Mouse (Mus musculus) midbrain, embryonic 11.5 days (tissue): ENCODE results near the gene Gng12. TPM values are rescaled to one million over a fixed set of nuclear protein-coding genes. Genes with fewer than 3 reads are reported as not detected.
"Not testable (repeated sequence)": the region's sequence is repeated elsewhere in the genome, so short reads cannot be mapped to it uniquely, and the experiment has no call there.

ENCODE experiments used
- ATAC-seq: fragments of 200-750 bp; cut with Nextera tagmentation; 2 replicates; pipeline ENCODE4 v1.8.0; 2017; ENCODE audit warnings: moderate TSS enrichment, moderate library complexity; ENCODE audit not compliant: low FRiP score
- DNase-seq: peaks from one replicate; pipeline ENCODE4 v3.0.0; 2015; ENCODE audit warnings: low spot score; ENCODE audit errors: missing footprints
- H3K27ac ChIP-seq: fragments of 300-500 bp; sonication (generic); 2 replicates; pipeline ENCODE4 v1.5.1; 2014; ENCODE audit warnings: low read depth, low read length
- H3K27me3 ChIP-seq: fragments of 300-500 bp; sonication (generic); 2 replicates; pipeline ENCODE4 v1.6.1; 2014; ENCODE audit warnings: mild to moderate bottlenecking, low read length, moderate library complexity, mixed read lengths; ENCODE audit not compliant: control insufficient read depth, insufficient read depth
- H3K36me3 ChIP-seq: fragments of 300-500 bp; sonication (generic); 2 replicates; pipeline ENCODE4 v1.6.1; 2014; ENCODE audit warnings: mild to moderate bottlenecking, low read length, moderate library complexity, mixed read lengths; ENCODE audit not compliant: control insufficient read depth, insufficient read depth
- H3K4me1 ChIP-seq: fragments of 300-500 bp; sonication (generic); 2 replicates; pipeline ENCODE4 v1.6.1; 2014; ENCODE audit warnings: low read length; ENCODE audit not compliant: control insufficient read depth, insufficient read depth
- H3K4me2 ChIP-seq: fragments of 300-500 bp; sonication (generic); 2 replicates; pipeline ENCODE4 v1.6.1; 2014; ENCODE audit warnings: mild to moderate bottlenecking, moderate library complexity
- H3K4me3 ChIP-seq: fragments of 300-500 bp; sonication (generic); 2 replicates; pipeline ENCODE4 v1.5.1; 2014; ENCODE audit warnings: low read depth, low read length
- H3K9ac ChIP-seq: fragments of 300-500 bp; sonication (generic); 2 replicates; pipeline ENCODE4 v1.6.1; 2014; ENCODE audit warnings: low read length
- H3K9me3 ChIP-seq: fragments of 300-500 bp; sonication (generic); 2 replicates; pipeline ENCODE4 v1.6.1; 2016; ENCODE audit warnings: low read length; ENCODE audit not compliant: control insufficient read depth
- WGBS: fragments of 180-500 bp; shearing (Covaris S2); extraction: QIAGEN DNeasy Blood & Tissue Kit; methylation state at CpG from one replicate; pipeline ENCODE4 v1.1.7; 2014; 5-methylcytosine and 5-hydroxymethylcytosine counted together
- polyA plus RNA-seq: library from polyadenylated mRNA; unstranded; fragments of >200 nt; fragmentation: Nextera tagmentation; extraction: Ambion mirVana; gene quantifications from 2 replicates; pipeline ENCODE4 v1.2.1, GENCODE M21; 2014

Gng12 gene
- polyA plus RNA-seq, 1 experiment from 2014 or later, result 40.8 TPM

DNA sequence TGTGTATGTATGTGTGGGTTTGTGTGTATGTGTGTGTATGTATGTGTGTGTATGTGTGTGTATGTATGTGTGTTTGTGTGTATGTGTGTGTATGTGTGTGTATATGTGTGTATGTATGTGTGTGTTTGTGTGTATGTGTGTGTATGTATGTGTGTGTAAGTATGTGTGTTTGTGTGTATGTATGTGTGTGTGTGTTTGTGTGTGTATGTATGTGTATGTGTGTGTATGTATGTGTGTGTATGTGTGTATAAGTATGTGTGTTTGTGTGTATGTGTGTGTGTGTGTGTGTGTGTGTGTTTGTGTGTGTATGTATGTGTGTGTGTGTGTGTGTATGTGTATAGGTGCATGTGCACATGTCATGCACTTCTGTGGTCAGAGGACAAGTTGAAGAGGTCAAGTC, 136.4 kb downstream of the Gng12 start:
- H3K4me1 ChIP-seq, result peaks cover 14% of the 10 kb centered on the region

GRCm38 (mm10) chr6:67032972-67033371, 136.8 kb downstream of the Gng12 start:
- H3K9ac ChIP-seq, H3K4me3 ChIP-seq, H3K4me2 ChIP-seq, H3K36me3 ChIP-seq, H3K27me3 ChIP-seq, ATAC-seq, H3K27ac ChIP-seq, H3K9me3 ChIP-seq: not testable (repeated sequence)
- DNase-seq, result peak; percentile 23
- 86% methylated on average over 3 of the region's 4 CpGs for WGBS
- peaks cover 14% of the 10 kb centered on the region for H3K4me1 ChIP-seq

More for the DNA sequence above, 136.4 kb downstream of the Gng12 start:
- H3K9ac ChIP-seq, H3K4me3 ChIP-seq, H3K27ac ChIP-seq, H3K4me2 ChIP-seq, H3K36me3 ChIP-seq, DNase-seq, H3K9me3 ChIP-seq, ATAC-seq, H3K27me3 ChIP-seq: not testable (repeated sequence)

- WGBS, result 73% methylated on average over 4 of the region's 4 CpGs
- Histone ChIP-seq H3K4me2 (no peak overlapping the region), H3K4me1 (peaks cover 14% of the 10 kb centered on the region), H3K36me3 (no peaks in the 10 kb centered on the region), H3K4me3 (no peak overlapping the region), H3K27ac (no peak overlapping the region), H3K9ac (no peak overlapping the region), H3K27me3 (peaks cover 2% of the 10 kb centered on the region; the same call in 1 of the 2 replicates), H3K9me3 (no peaks in the 10 kb centered on the region)
- DNase-seq, result peak; percentile 68
- ATAC-seq, result no peak
These were observed 137.4 kb downstream of the Gng12 start for GRCm38 (mm10) chr6:67033604-67034003.

DNA sequence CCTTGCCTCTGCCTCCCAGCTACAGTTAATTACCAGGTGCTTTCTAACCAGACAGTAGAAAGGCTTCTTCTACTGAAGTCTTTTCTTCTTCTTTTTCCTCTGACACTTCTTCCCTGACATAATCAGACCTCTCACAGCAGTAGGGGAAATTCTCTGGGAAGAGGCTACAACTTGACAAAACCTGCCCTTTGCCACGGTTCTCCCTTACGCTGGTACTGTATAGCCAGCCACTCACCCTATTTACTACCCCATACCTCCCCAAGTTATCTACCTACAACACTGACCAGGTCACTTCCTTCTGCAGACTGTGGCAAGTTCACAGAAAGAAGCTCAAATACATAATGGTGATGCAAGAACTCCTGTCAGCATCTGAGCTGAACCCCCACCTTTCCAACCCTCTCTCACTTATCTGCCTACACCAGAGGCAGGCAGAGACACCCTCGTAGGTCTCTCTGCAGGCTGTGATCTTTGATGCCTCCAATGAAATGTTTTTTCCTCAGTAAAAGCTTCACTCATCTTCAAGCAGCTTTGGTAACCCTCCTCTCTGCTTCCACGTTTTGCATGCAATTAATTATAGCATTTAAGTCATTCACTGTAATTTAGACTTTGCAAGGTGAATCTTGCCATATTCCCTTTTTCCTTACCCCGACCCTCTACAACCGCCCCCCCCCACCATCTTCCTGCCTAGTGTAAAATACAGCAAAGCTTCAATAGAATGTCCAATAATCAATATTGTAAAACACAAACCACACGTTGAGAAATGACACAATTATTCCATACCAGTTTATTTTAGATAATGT, 138.3 kb downstream of the Gng12 start:
- 53% methylated on average over 7 of the region's 7 CpGs for WGBS
- Histone ChIP-seq H3K9me3 (no peaks in the 10 kb centered on the region), H3K27me3 (peaks cover 2% of the 10 kb centered on the region; the same call in 1 of the 2 replicates), H3K27ac (no peak overlapping the region), H3K4me1 (peaks cover 14% of the 10 kb centered on the region), H3K4me2 (no peak overlapping the region), H3K4me3 (no peak overlapping the region), H3K36me3 (no peaks in the 10 kb centered on the region), H3K9ac (no peak overlapping the region; the same call in 1 of the 2 replicates)
- DNase-seq (peak; percentile 49), ATAC-seq (no peak)

DNA sequence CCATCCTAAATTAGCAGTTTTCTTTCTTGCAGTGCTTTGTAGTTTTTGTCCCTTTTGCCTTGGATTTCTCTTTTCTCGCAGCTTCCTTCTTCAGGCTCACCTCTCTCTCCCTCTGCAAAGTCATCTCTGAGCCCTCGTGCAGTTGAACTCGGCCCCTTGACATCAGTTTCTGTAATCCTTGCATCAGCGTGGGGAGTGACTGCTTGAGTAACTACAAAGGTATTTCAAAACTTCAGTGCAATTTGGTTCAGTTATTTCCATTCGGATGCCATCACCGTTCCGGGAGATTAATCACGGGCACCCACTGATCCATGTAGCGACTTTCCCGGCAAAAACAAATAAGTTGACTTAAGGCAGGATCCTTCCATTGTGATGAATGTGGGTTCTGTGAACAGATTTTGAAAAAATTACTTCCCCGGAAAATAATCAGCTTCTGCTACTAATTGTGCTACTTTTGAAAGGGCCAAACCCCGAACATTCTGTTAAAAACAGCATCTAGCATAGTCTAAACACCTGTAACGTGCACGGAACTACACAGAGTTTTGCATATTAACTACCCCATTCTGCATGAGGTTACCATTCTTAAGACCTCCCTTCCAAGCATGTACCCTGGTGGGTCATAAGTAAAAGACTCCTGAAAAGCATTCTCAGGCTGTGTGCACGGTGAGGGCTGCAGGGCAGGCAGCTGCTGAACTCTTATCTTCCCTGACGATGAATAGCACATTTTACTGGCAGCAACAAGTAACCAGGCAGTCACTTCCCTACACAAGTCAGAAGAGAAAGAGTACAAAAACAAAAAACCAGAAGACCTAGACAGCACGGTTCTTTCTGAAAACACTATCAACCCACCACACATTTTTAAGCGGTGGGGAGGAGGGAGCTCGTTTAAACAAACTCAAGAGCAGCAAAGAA, 139.4 kb downstream of the Gng12 start:
- Histone ChIP-seq H3K27ac (peak overlapping the region; percentile 87; the same call in 1 of the 2 replicates), H3K27me3 (peaks cover 2% of the 10 kb centered on the region; the same call in 1 of the 2 replicates), H3K4me2 (peak overlapping the region; percentile 80), H3K9ac (peak overlapping the region; percentile 88), H3K4me1 (peaks cover 11% of the 10 kb centered on the region), H3K4me3 (peak overlapping the region; percentile 76), H3K36me3 (no peaks in the 10 kb centered on the region), H3K9me3 (no peaks in the 10 kb centered on the region)
- WGBS, result 7% methylated on average over 19 of the region's 19 CpGs
- ATAC-seq, result no peak
- DNase-seq, result peak; percentile 90

GRCm38 (mm10) chr6:67036356-67036811, 140.2 kb downstream of the Gng12 start:
- DNase-seq, result peak; percentile 96
- Histone ChIP-seq H3K4me1 (peaks cover 9% of the 10 kb centered on the region), H3K9me3 (no peaks in the 10 kb centered on the region), H3K4me3 (peak overlapping the region; percentile 76), H3K27ac (peak overlapping the region; percentile 87), H3K27me3 (peaks cover 2% of the 10 kb centered on the region; the same call in 1 of the 2 replicates), H3K4me2 (peak overlapping the region; percentile 80), H3K36me3 (no peaks in the 10 kb centered on the region), H3K9ac (peak overlapping the region; percentile 88)
- under 1% methylated on average over 29 of the region's 29 CpGs for WGBS
- peak; percentile 75 for ATAC-seq

DNA sequence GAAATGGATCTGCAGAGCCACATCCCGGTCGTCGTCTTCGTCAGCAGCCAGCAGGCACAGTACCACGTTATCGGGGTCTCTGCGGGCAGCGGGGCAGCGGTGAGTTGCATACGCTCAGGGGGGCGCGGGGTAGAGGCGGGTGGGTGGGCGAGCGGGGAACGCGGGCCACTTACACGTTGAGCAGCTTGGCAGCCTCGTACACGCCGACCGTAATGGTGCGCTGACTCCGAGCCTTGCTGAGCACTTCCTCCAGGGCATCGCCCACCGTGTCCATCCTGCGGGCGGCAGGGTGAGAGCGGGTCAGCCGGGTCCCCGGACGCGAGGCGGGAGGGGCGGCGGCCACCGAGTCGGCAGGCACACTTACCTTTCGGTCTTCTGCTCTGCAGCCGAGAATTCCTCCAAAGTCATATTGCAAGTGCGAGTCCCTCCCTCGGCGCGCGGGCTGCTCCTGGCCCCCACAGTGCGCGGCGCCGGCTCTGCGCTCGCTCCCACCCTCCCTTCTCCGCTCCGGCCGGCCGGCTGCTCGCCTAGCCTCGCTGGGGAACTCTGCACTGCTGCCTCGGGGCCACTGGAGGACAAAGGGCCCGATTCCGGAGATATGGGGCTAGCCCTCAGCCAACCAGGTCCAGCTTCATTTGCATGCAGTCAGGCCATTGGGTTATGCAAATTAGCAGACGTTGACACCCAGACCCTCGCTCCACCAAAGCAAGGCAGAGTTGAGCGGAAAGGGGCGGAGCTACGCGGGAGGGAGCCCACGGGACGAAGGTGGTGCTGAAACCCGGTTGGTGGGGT, 140.8 kb downstream of the Gng12 start, which contains the start of gene Gadd45a:
Gene Gadd45a, minus strand, starts transcription at position 621 of the 792 bp plus-strand sequence.
- Histone ChIP-seq H3K4me2 (peak within 1 kb of the TSS; percentile 80), H3K4me3 (peak within 1 kb of the TSS; percentile 76), H3K4me1 (peaks cover 9% of the 10 kb centered on the region), H3K9ac (peak within 1 kb of the TSS; percentile 88), H3K36me3 (no peaks in the 10 kb centered on the region), H3K9me3 (no peaks in the 10 kb centered on the region), H3K27me3 (peaks cover 2% of the 10 kb centered on the region; the same call in 1 of the 2 replicates), H3K27ac (peak within 1 kb of the TSS; percentile 87)
- DNase-seq (peak; percentile 98), ATAC-seq (peak; percentile 97)
- under 1% methylated on average over 68 of the region's 69 CpGs for WGBS

GRCm38 (mm10) chr6:67038964-67039363, 142.8 kb downstream of the Gng12 start:
- Histone ChIP-seq H3K27me3 (no peaks in the 10 kb centered on the region), H3K4me2 (no peak overlapping the region), H3K4me3 (no peak overlapping the region), H3K4me1 (peaks cover 9% of the 10 kb centered on the region), H3K27ac (no peak overlapping the region), H3K36me3 (no peaks in the 10 kb centered on the region), H3K9ac (no peak overlapping the region), H3K9me3 (no peaks in the 10 kb centered on the region)
- ATAC-seq (no peak), DNase-seq (peak; percentile 47)
- 93% methylated on average over 2 of the region's 3 CpGs for WGBS
